24 mouse cellular contexts compared by ENCODE assay signal in genomic region chr4:119886621-119887020, GRCm38 (mm10).
"Had no signal": no experiment of that assay in that cellular context is flagged by ENCODE, and none has a peak within 500 bp of the region (broad histone marks: within the 10 kb centered on the region; RNA-seq: fewer than 3 reads in every experiment).

No protein-coding gene starts in this region.

- H3K4me3 ChIP-seq: layer of hippocampus, adult 2 months; limb, embryonic 10.5 days; limb, embryonic 13.5 days; liver, embryonic 12.5 days; liver, embryonic 15.5 days; lung, embryonic 15.5 days; midbrain, embryonic 12.5 days; midbrain, embryonic 15.5 days; neural tube, embryonic 12.5 days; neural tube, embryonic 15.5 days had no signal

- DNase-seq: kidney, adult 18-20 months; kidney, adult 9 months; kidney, postnatal 25 days; layer of hippocampus, adult 9-11 months; liver; right cerebral cortex, adult 18-20 months; right cerebral cortex, postnatal 14 days; right cerebral cortex, postnatal 4 days; thymus, adult 2 months; thymus, postnatal 14 days; thymus, postnatal 4 days had no signal

- ATAC-seq: liver, embryonic 12.5 days; midbrain, embryonic 15.5 days had no signal

- H3K27ac ChIP-seq: kidney, postnatal 0 days; layer of hippocampus, adult 2 months; limb, embryonic 10.5 days; limb, embryonic 13.5 days; liver, embryonic 12.5 days; liver, embryonic 15.5 days; lung, embryonic 15.5 days; macrophage; midbrain, embryonic 12.5 days; midbrain, embryonic 15.5 days; neural tube, embryonic 12.5 days; neural tube, embryonic 15.5 days; stomach, postnatal 0 days had no signal

- H3K36me3 ChIP-seq: limb, embryonic 10.5 days; limb, embryonic 13.5 days; liver, embryonic 12.5 days; liver, embryonic 15.5 days; lung, embryonic 15.5 days; midbrain, embryonic 12.5 days; midbrain, embryonic 15.5 days; neural tube, embryonic 12.5 days; neural tube, embryonic 15.5 days had no signal

- H3K9ac ChIP-seq: limb, embryonic 13.5 days; liver, embryonic 12.5 days; liver, embryonic 15.5 days; lung, embryonic 15.5 days; midbrain, embryonic 12.5 days; midbrain, embryonic 15.5 days; neural tube, embryonic 12.5 days; neural tube, embryonic 15.5 days had no signal

- H3K4me2 ChIP-seq: limb, embryonic 13.5 days; liver, embryonic 12.5 days; liver, embryonic 15.5 days; lung, embryonic 15.5 days; midbrain, embryonic 12.5 days; midbrain, embryonic 15.5 days; neural tube, embryonic 12.5 days; neural tube, embryonic 15.5 days had no signal

- H3K4me1 ChIP-seq: liver, embryonic 12.5 days; liver, embryonic 15.5 days; midbrain, embryonic 15.5 days had no signal

- H3K27me3 ChIP-seq: limb, embryonic 13.5 days; liver, embryonic 15.5 days; lung, embryonic 15.5 days; midbrain, embryonic 12.5 days; midbrain, embryonic 15.5 days; neural tube, embryonic 12.5 days; neural tube, embryonic 15.5 days had no signal

- H3K9me3 ChIP-seq: limb, embryonic 10.5 days; limb, embryonic 13.5 days; liver, embryonic 12.5 days; liver, embryonic 15.5 days; lung, embryonic 15.5 days; midbrain, embryonic 12.5 days; midbrain, embryonic 15.5 days; neural tube, embryonic 12.5 days; neural tube, embryonic 15.5 days had no signal
